Mouse (Mus musculus) embryonic facial prominence, embryonic 14.5 days (tissue): ENCODE data around the gene Cadm1. TPM values are rescaled to one million over a fixed set of nuclear protein-coding genes. Genes with fewer than 3 reads are reported as not detected.

Experiments
- ATAC-seq: fragments of 200-750 bp; cut with Nextera tagmentation; 2 replicates; pipeline ENCODE4 v1.8.0; 2017; ENCODE audit warnings: low read depth, moderate number of reproducible peaks, moderate TSS enrichment
- DNase-seq: peaks from one replicate; pipeline ENCODE4 v3.0.0-alpha.2; 2015; ENCODE audit warnings: low spot score
- H3K27ac ChIP-seq: fragments of 300-500 bp; sonication (generic); replicated peaks from 2 replicates; pipeline ENCODE4 v1.5.1; 2014; ENCODE audit warnings: low read depth, mild to moderate bottlenecking, low read length, moderate library complexity
- H3K27me3 ChIP-seq: fragments of 300-500 bp; sonication (generic); replicated peaks from 2 replicates; pipeline ENCODE4 v1.6.1; 2014; ENCODE audit warnings: low read length; ENCODE audit not compliant: control insufficient read depth, insufficient read depth
- H3K36me3 ChIP-seq: fragments of 300-500 bp; sonication (generic); 2 replicates; pipeline ENCODE4 v1.6.1; 2014; ENCODE audit warnings: low read length, mixed read lengths; ENCODE audit not compliant: control insufficient read depth, insufficient read depth
- H3K4me1 ChIP-seq: fragments of 300-500 bp; sonication (generic); 2 replicates; pipeline ENCODE4 v1.6.1; 2014; ENCODE audit warnings: antibody characterized with exemption, low read length; ENCODE audit not compliant: control insufficient read depth, insufficient read depth
- H3K4me2 ChIP-seq: fragments of 300-500 bp; sonication (generic); 2 replicates; pipeline ENCODE4 v1.6.1; 2014; ENCODE audit warnings: low read depth, mild to moderate bottlenecking, low read length, moderate library complexity, mixed read lengths
- H3K4me3 ChIP-seq: fragments of 300-500 bp; sonication (generic); 2 replicates; pipeline ENCODE4 v1.5.1; 2014; ENCODE audit warnings: low read depth, mild to moderate bottlenecking, low read length
- H3K9ac ChIP-seq: fragments of 300-500 bp; sonication (generic); 2 replicates; pipeline ENCODE4 v1.6.1; 2014; ENCODE audit warnings: low read depth, mild to moderate bottlenecking, low read length, moderate library complexity, mixed read lengths
- H3K9me3 ChIP-seq: fragments of 300-500 bp; sonication (generic); 2 replicates; pipeline ENCODE4 v1.6.1; 2016; ENCODE audit warnings: low read length; ENCODE audit not compliant: control insufficient read depth
- WGBS: fragments of 180-500 bp; shearing (Covaris S2); extraction: QIAGEN DNeasy Blood & Tissue Kit; methylation state at CpG from one replicate; pipeline ENCODE4 v1.1.7; 2014; 5-methylcytosine and 5-hydroxymethylcytosine counted together
- polyA plus RNA-seq: library from polyadenylated mRNA; unstranded; fragments of >200 nt; fragmentation: Nextera tagmentation; extraction: Ambion mirVana; gene quantifications from 2 replicates; pipeline ENCODE4 v1.2.1, GENCODE M21; 2014

Cadm1 gene
- polyA plus RNA-seq, 1 experiment from 2014 or later, result 76.2 TPM

- no peak overlapping the region for H3K9ac ChIP-seq
- no peak overlapping the region for H3K4me2 ChIP-seq
- peaks cover 25% of the 10 kb centered on the region for H3K4me1 ChIP-seq
- no peak overlapping the region for H3K4me3 ChIP-seq
- H3K36me3 ChIP-seq, result no peaks in the 10 kb centered on the region
- no peaks in the 10 kb centered on the region for H3K9me3 ChIP-seq
- no peak overlapping the region for H3K27ac ChIP-seq
- ATAC-seq (no peak), DNase-seq (no peak)
- H3K27me3 ChIP-seq, result no peaks in the 10 kb centered on the region; the same call in 1 of the 2 replicates
- 78% methylated on average over 2 of the region's 2 CpGs for whole genome bisulfite sequencing
These were observed 156.9 kb downstream of the Cadm1 start for GRCm38 (mm10) chr9:47686881-47687280.

- DNase-seq (no peak), ATAC-seq (no peak)
- no peaks in the 10 kb centered on the region; the same call in 1 of the 2 replicates for H3K27me3 ChIP-seq
- no peaks in the 10 kb centered on the region for H3K36me3 ChIP-seq
- H3K9me3 ChIP-seq, result no peaks in the 10 kb centered on the region
- no peak overlapping the region for H3K4me3 ChIP-seq
- H3K4me2 ChIP-seq, result no peak overlapping the region
- H3K9ac ChIP-seq, result no peak overlapping the region
- peaks cover 19% of the 10 kb centered on the region for H3K4me1 ChIP-seq
- WGBS, result 84% methylated on average over 5 of the region's 5 CpGs
- H3K27ac ChIP-seq, result no peak overlapping the region
These were observed 157.6 kb downstream of the Cadm1 start for GRCm38 (mm10) chr9:47687604-47688003.

DNA sequence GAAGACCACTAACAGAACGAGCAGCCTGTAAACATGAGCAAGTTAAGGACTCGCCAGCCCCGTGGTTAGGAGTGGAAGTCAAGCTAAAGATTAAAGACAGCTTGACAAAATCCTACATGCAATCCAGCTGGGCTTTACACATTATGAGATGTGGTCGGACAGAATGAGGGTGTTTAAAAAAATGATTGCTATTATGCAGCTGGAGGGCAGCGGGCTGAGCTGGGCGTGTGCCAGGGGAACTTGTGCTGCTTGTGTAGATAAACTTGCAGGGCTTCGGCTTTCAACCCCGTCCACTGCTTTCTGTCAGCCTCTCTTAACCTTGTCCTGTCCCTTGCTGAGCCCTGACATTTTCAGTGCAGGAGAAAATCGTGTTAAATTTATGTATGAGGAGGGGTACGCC lies 158.3 kb downstream of the Cadm1 start:
- 0 out of 2 replicates have a peak, but pooled peaks have one; percentile 33 for ATAC-seq
- peak overlapping the region; percentile 21; the same call in 1 of the 2 replicates for H3K4me2 ChIP-seq
- no peak overlapping the region for H3K27ac ChIP-seq

GRCm38 (mm10) chr9:47692911-47693310 lies 162.9 kb downstream of the Cadm1 start:
- DNase-seq, result no peak
- ATAC-seq, result no peak

More for the DNA sequence above, 158.3 kb downstream of the Cadm1 start:
- DNase-seq, result peak; percentile 88
- Histone ChIP-seq H3K9ac (no peak overlapping the region), H3K36me3 (no peaks in the 10 kb centered on the region), H3K9me3 (no peaks in the 10 kb centered on the region), H3K27me3 (no peaks in the 10 kb centered on the region; the same call in 1 of the 2 replicates), H3K4me3 (no peak overlapping the region), H3K4me1 (peaks cover 14% of the 10 kb centered on the region)
- WGBS, result 19% methylated on average over 10 of the region's 10 CpGs

DNA sequence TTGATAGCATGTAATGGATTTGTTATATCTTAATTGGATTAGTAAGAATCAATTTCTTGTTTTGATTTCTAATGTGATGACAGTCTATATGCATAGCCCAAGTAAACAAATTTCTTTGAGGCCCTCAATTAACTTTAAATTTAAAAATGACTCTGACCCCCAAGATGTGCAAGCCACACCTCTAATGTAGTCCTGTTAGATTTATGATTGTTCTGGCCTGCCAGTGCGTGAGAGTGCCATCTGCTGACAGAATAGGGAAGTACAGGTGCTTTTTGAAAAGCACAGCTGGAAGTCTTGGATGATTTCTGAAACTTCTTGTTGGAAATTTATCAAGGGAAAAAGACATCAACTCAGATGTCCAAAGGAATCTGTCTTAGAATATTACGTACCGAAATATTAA lies 169.1 kb downstream of the Cadm1 start:
- ATAC-seq (no peak), DNase-seq (peak; percentile 46)
- Histone ChIP-seq H3K27me3 (no peaks in the 10 kb centered on the region), H3K9me3 (no peaks in the 10 kb centered on the region), H3K27ac (no peak overlapping the region), H3K4me3 (no peak overlapping the region), H3K36me3 (no peaks in the 10 kb centered on the region), H3K4me1 (no peaks in the 10 kb centered on the region), H3K4me2 (no peak overlapping the region), H3K9ac (no peak overlapping the region)
- 53% methylated on average over 3 of the region's 3 CpGs for WGBS

More at GRCm38 (mm10) chr9:47692911-47693310, 162.9 kb downstream of the Cadm1 start:
- Histone ChIP-seq H3K4me2 (no peak overlapping the region), H3K27me3 (no peaks in the 10 kb centered on the region), H3K4me1 (peaks cover 9% of the 10 kb centered on the region), H3K9me3 (no peaks in the 10 kb centered on the region), H3K9ac (no peak overlapping the region), H3K4me3 (no peak overlapping the region), H3K36me3 (no peaks in the 10 kb centered on the region), H3K27ac (no peak overlapping the region)
- 60% methylated on average over 13 of the region's 13 CpGs for WGBS

DNA sequence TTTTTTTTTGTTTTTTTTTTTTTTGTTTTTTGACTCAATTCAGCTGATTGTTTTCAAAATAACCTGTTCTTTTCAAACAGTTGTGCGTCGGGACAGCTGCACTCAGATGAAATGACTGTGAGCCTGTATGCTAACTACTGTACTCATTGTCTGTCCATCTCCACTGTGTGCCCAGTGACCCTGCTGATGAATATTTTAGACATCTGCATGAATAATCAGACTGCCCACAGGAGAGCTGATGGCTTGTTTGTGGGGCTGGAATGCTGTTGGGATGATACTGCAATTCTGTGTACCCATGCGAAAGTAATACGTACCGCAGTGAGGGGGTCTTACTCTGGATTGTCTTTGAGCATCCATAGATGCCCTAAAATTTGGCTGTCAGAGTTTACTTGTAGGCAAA lies 170.0 kb downstream of the Cadm1 start:
- DNase-seq (no peak), ATAC-seq (no peak)
- H3K27me3 ChIP-seq, result no peaks in the 10 kb centered on the region
- no peak overlapping the region for H3K4me2 ChIP-seq
- 93% methylated on average over 5 of the region's 5 CpGs for WGBS
- H3K9me3 ChIP-seq, result no peaks in the 10 kb centered on the region
- H3K4me3 ChIP-seq, result no peak overlapping the region
- H3K36me3 ChIP-seq, result no peaks in the 10 kb centered on the region
- H3K4me1 ChIP-seq, result no peaks in the 10 kb centered on the region
- no peak overlapping the region for H3K27ac ChIP-seq
- H3K9ac ChIP-seq, result no peak overlapping the region

- H3K4me3 ChIP-seq, result no peak overlapping the region
- H3K9me3 ChIP-seq, result no peaks in the 10 kb centered on the region
- no peaks in the 10 kb centered on the region for H3K27me3 ChIP-seq
- DNase-seq (no peak), ATAC-seq (no peak)
- H3K4me2 ChIP-seq, result no peak overlapping the region
- H3K4me1 ChIP-seq, result no peaks in the 10 kb centered on the region
- 87% methylated on average over 19 of the region's 19 CpGs for WGBS
- no peak overlapping the region for H3K27ac ChIP-seq
- H3K36me3 ChIP-seq, result no peaks in the 10 kb centered on the region
- H3K9ac ChIP-seq, result no peak overlapping the region
These were observed 173.3 kb downstream of the Cadm1 start for GRCm38 (mm10) chr9:47703026-47703876.

DNA sequence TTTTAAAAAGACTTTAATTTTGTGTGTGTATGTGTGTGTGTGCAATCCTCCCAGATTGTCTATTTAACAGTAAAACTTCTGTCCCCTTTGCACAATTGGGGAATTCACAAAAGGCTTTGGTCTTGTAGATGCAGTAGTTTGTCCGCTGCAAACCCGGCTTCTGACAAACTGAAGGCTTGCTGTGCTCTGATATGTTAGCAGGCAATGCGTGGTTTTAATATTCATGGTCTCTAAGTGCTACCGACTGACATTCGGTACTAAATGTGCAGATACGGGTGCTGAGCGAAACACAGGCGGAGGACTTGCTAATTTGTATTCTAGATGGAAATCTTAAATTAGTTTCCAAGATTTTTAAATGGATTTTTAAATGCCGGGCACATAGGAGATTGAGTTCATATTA lies 176.4 kb downstream of the Cadm1 start:
- Histone ChIP-seq H3K4me3 (no peak overlapping the region), H3K27ac (no peak overlapping the region), H3K9ac (no peak overlapping the region), H3K36me3 (no peaks in the 10 kb centered on the region), H3K9me3 (0 out of 2 replicates have a peak, but pooled peaks cover 5% of the 10 kb centered on the region), H3K4me2 (no peak overlapping the region), H3K4me1 (no peaks in the 10 kb centered on the region), H3K27me3 (no peaks in the 10 kb centered on the region)
- DNase-seq, result no peak
- no peak for ATAC-seq
- WGBS, result 78% methylated on average over 9 of the region's 9 CpGs

- H3K4me2 ChIP-seq, result no peak overlapping the region
- H3K9me3 ChIP-seq, result 0 out of 2 replicates have a peak, but pooled peaks cover 5% of the 10 kb centered on the region
- H3K4me1 ChIP-seq, result no peaks in the 10 kb centered on the region
- 85% methylated on average over 6 of the region's 6 CpGs for WGBS
- DNase-seq (no peak), ATAC-seq (no peak)
- H3K9ac ChIP-seq, result no peak overlapping the region
- no peak overlapping the region for H3K4me3 ChIP-seq
- H3K27ac ChIP-seq, result no peak overlapping the region
- no peaks in the 10 kb centered on the region for H3K27me3 ChIP-seq
- H3K36me3 ChIP-seq, result no peaks in the 10 kb centered on the region
These were observed 177.4 kb downstream of the Cadm1 start for GRCm38 (mm10) chr9:47707326-47707725.
